ENCODE assay signal across 19 mouse cellular contexts in genomic region chr8:88045995-88046394, GRCm38 (mm10).
"Had no signal": no experiment of that assay in that cellular context is flagged by ENCODE, and none has a peak within 500 bp of the region (broad histone marks: within the 10 kb centered on the region; RNA-seq: fewer than 3 reads in every experiment).

No protein-coding gene starts in this region.

- H3K9ac ChIP-seq: liver, embryonic 13.5 days; liver, embryonic 15.5 days; liver, postnatal 0 days; lung, embryonic 14.5 days; midbrain, embryonic 13.5 days; neural tube, embryonic 13.5 days; neural tube, embryonic 15.5 days; stomach, embryonic 15.5 days had no signal

- H3K9me3 ChIP-seq: liver, embryonic 13.5 days; liver, embryonic 15.5 days; midbrain, embryonic 10.5 days; midbrain, embryonic 13.5 days; neural tube, embryonic 13.5 days; neural tube, embryonic 15.5 days; stomach, embryonic 15.5 days had no signal

- H3K4me1 ChIP-seq: liver, embryonic 13.5 days; liver, embryonic 15.5 days; midbrain, embryonic 10.5 days; midbrain, embryonic 13.5 days; neural tube, embryonic 13.5 days; neural tube, embryonic 15.5 days had no signal

- H3K27me3 ChIP-seq: liver, embryonic 13.5 days; liver, embryonic 15.5 days; midbrain, embryonic 13.5 days; neural tube, embryonic 13.5 days; neural tube, embryonic 15.5 days; stomach, embryonic 15.5 days had no signal

- H3K27ac ChIP-seq: liver, embryonic 13.5 days; liver, embryonic 15.5 days; midbrain, embryonic 10.5 days; midbrain, embryonic 13.5 days; neural tube, embryonic 13.5 days; neural tube, embryonic 15.5 days; stomach, embryonic 15.5 days; stomach, postnatal 0 days had no signal

- H3K4me3 ChIP-seq: liver, embryonic 13.5 days; liver, embryonic 15.5 days; midbrain, embryonic 10.5 days; midbrain, embryonic 13.5 days; myocyte; neural tube, embryonic 13.5 days; neural tube, embryonic 15.5 days; stomach, embryonic 15.5 days had no signal

- H3K4me2 ChIP-seq: liver, embryonic 11.5 days; liver, embryonic 13.5 days; liver, embryonic 15.5 days; lung, embryonic 14.5 days; midbrain, embryonic 13.5 days; neural tube, embryonic 13.5 days; neural tube, embryonic 15.5 days; stomach, embryonic 15.5 days had no signal

- ATAC-seq: liver, postnatal 0 days; midbrain, embryonic 13.5 days; midbrain, embryonic 16.5 days had no signal

- H3K36me3 ChIP-seq: liver, embryonic 13.5 days; liver, embryonic 15.5 days; midbrain, embryonic 10.5 days; midbrain, embryonic 13.5 days; neural tube, embryonic 13.5 days; neural tube, embryonic 15.5 days; stomach, embryonic 15.5 days had no signal

- DNase-seq: liver; liver, embryonic 13.5 days; liver, postnatal 0 days; lung, embryonic 14.5 days; retina, postnatal 1 day; right cerebral cortex, postnatal 14 days; thymus, adult 2 months; thymus, postnatal 25 days; thymus, postnatal 4 days had no signal
